Mouse (Mus musculus): ENCODE results near the gene Cenpm. TPM values are rescaled to one million over a fixed set of nuclear protein-coding genes. Genes with fewer than 3 reads are reported as not detected.

Gene Cenpm
- total and polyA plus RNA-seq, 3 experiments, result 13.7 to 103 (median 70.7) TPM

DNA sequence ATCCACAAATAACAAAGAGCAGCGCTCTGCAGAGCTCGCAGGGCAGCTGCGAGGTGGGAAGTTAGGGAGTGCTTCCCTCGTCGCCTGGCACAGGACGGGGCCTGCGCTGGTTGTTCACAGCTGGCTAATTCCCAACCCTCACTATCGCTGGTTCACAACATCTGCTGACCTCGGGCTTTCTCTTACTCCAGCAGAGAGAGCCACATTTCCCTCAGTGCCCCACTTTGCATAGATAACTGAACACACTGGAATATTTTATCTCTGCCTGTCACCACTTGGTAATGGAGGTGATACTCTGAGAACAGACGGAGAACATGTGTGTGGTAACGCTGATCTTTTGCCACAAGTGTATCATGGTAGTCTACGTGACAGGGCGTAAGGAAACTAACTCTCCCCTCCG, 58.4 kb downstream of the Cenpm start:
- TF ChIP-seq GATA2 (IDR thresholded peaks at IDR 0.05; ENCODE audit: borderline replicate concordance, low read depth, low read length) (no peak), GATA1 (IDR thresholded peaks at IDR 0.05; ENCODE audit: borderline replicate concordance, low read length) (no peak), POLR2AphosphoS5 (IDR thresholded peaks at IDR 0.05; ENCODE audit: insufficient replicate concordance, low read depth, low read length) (no peak), TAL1 (conservative IDR thresholded peaks at IDR 0.05; ENCODE audit: low read depth, low read length) (peak; percentile 48; the same call in 1 of the 2 replicates), CTCF (IDR thresholded peaks at IDR 0.05; ENCODE audit: low read depth, low read length) (no peak)
- ATAC-seq (ENCODE audit: extremely low read depth, insufficient number of reproducible peaks, low FRiP score, poor library complexity, severe bottlenecking), result no peak
- peak; percentile 39 for DNase-seq (ENCODE audit: low spot score)
- Histone ChIP-seq H3K9me3 (replicated peaks) (peaks cover 14% of the 10 kb centered on the region), H3K27me3 (ENCODE audit: insufficient read depth, low read length) (peaks cover 4% of the 10 kb centered on the region; the same call in 1 of the 2 replicates), H3K4me1 (ENCODE audit: insufficient read depth, low read depth, low read length) (peaks cover 64% of the 10 kb centered on the region), H3K4me3 (ENCODE audit: low read depth, low read length) (no peak overlapping the region; the same call in 1 of the 2 replicates), H3K36me3 (replicated peaks) (peaks cover 100% of the 10 kb centered on the region)

DNA sequence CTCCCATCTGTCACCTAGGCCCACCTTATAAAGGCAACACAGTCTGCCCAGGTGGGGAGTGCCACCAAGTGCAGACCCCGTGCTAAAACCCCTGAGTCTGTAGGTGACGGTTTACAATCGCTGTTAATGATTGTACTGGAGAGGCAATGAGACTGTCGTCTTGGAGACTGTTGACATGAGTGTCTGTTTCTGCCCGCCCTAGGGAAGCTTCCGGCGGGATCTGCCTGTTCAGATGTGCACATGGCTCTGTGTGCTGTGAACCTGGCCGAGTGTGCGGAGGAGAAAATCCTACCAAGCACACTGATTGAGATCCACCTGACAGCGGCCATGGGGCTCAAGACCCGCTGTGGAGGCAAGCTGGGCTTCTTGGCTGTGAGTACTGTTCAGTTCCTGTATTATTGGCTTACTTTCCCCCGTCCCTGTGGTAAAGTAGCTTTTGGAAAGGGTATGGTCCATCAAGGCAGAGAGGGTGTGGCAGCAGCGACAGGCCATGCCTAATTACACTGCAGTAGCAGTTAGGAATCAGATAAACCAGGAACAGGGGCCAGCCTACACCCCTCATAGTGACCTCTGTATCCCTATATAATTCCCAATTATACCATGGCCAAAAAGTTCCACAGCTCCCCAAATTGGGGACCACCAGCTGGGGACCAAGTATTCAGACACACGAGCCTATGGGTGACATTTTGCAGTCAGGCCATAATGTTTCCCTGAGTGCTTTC, 59.3 kb downstream of the Cenpm start:
- Histone ChIP-seq H3K36me3 (replicated peaks) (peaks cover 100% of the 10 kb centered on the region), H3K4me3 (ENCODE audit: low read depth, low read length) (peak overlapping the region; percentile 47; the same call in 1 of the 2 replicates), H3K27me3 (ENCODE audit: insufficient read depth, low read length) (peaks cover 4% of the 10 kb centered on the region; the same call in 1 of the 2 replicates), H3K9me3 (replicated peaks) (peaks cover 16% of the 10 kb centered on the region), H3K4me1 (ENCODE audit: insufficient read depth, low read depth, low read length) (peaks cover 65% of the 10 kb centered on the region)
- TF ChIP-seq GATA1 (IDR thresholded peaks at IDR 0.05; ENCODE audit: borderline replicate concordance, low read length) (no peak), POLR2AphosphoS5 (IDR thresholded peaks at IDR 0.05; ENCODE audit: insufficient replicate concordance, low read depth, low read length) (no peak), CTCF (IDR thresholded peaks at IDR 0.05; ENCODE audit: low read depth, low read length) (no peak), TAL1 (conservative IDR thresholded peaks at IDR 0.05; ENCODE audit: low read depth, low read length) (no peak), GATA2 (IDR thresholded peaks at IDR 0.05; ENCODE audit: borderline replicate concordance, low read depth, low read length) (no peak)
- ATAC-seq (ENCODE audit: extremely low read depth, insufficient number of reproducible peaks, low FRiP score, poor library complexity, severe bottlenecking) (no peak), DNase-seq (ENCODE audit: low spot score) (no peak)

DNA sequence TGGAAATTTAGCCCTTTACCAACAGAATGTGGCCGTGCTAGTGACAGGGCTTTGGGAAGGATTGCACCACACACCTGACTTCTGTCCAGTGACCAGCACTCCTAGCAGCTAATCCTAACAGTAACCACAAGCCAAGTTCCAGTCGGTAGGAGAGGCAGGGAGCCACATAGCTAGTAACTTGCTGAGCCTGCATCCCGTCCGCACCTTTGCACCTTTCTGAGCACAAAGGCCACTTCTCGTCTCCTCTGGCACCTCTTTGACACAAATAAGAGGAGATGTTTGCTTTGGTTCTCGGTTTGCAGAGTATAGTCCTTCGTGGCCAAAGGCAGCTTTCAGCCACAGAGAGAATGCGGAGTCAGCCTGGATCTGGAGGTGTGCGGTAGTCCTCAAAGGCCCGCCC, 59.9 kb downstream of the Cenpm start:
- Histone ChIP-seq H3K9me3 (replicated peaks) (peaks cover 21% of the 10 kb centered on the region), H3K4me1 (ENCODE audit: insufficient read depth, low read depth, low read length) (peaks cover 63% of the 10 kb centered on the region), H3K36me3 (replicated peaks) (peaks cover 100% of the 10 kb centered on the region), H3K4me3 (ENCODE audit: low read depth, low read length) (no peak overlapping the region; the same call in 1 of the 2 replicates), H3K27me3 (ENCODE audit: insufficient read depth, low read length) (peaks cover 4% of the 10 kb centered on the region; the same call in 1 of the 2 replicates)
- TF ChIP-seq POLR2AphosphoS5 (IDR thresholded peaks at IDR 0.05; ENCODE audit: insufficient replicate concordance, low read depth, low read length) (no peak), GATA2 (IDR thresholded peaks at IDR 0.05; ENCODE audit: borderline replicate concordance, low read depth, low read length) (no peak), GATA1 (IDR thresholded peaks at IDR 0.05; ENCODE audit: borderline replicate concordance, low read length) (no peak), TAL1 (conservative IDR thresholded peaks at IDR 0.05; ENCODE audit: low read depth, low read length) (no peak), CTCF (IDR thresholded peaks at IDR 0.05; ENCODE audit: low read depth, low read length) (no peak)
- DNase-seq (ENCODE audit: low spot score) (no peak), ATAC-seq (ENCODE audit: extremely low read depth, insufficient number of reproducible peaks, low FRiP score, poor library complexity, severe bottlenecking) (no peak)

DNA sequence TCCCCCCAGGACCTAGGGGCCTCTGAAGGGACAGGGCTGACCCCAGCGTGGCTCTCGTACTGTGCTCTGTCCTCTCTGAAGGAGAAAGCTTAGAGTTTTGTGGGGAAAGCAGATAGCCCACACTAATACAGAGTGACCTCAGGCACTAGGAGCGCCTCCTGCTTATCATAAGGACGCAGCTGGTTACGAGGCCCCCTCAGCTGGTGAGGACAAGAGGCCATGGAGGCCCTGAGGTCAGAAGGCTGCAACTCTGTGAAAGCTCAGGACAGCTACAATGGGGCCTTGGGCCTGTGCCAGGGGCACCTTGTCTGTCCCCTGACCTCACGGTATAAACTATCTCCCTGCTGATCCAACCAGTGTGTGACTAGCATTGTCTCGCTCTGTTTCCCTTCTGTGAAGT, 60.4 kb downstream of the Cenpm start:
- H3K4me3 ChIP-seq (ENCODE audit: low read depth, low read length), result peak overlapping the region; percentile 46; the same call in 1 of the 2 replicates
- TF ChIP-seq GATA1 (IDR thresholded peaks at IDR 0.05; ENCODE audit: borderline replicate concordance, low read length) (no peak), CTCF (IDR thresholded peaks at IDR 0.05; ENCODE audit: low read depth, low read length) (no peak), TAL1 (conservative IDR thresholded peaks at IDR 0.05; ENCODE audit: low read depth, low read length) (peak; percentile 90), GATA2 (IDR thresholded peaks at IDR 0.05; ENCODE audit: borderline replicate concordance, low read depth, low read length) (no peak), POLR2AphosphoS5 (IDR thresholded peaks at IDR 0.05; ENCODE audit: insufficient replicate concordance, low read depth, low read length) (no peak)
- peak; percentile 73 for ATAC-seq (ENCODE audit: extremely low read depth, insufficient number of reproducible peaks, low FRiP score, poor library complexity, severe bottlenecking)
- H3K9me3 ChIP-seq (replicated peaks), result peaks cover 23% of the 10 kb centered on the region
- H3K27me3 ChIP-seq (ENCODE audit: insufficient read depth, low read length), result peaks cover 4% of the 10 kb centered on the region; the same call in 1 of the 2 replicates
- H3K36me3 ChIP-seq (replicated peaks), result peaks cover 100% of the 10 kb centered on the region
- H3K4me1 ChIP-seq (ENCODE audit: insufficient read depth, low read depth, low read length), result peaks cover 60% of the 10 kb centered on the region
- peak; percentile 58 for DNase-seq (ENCODE audit: low spot score)

Other genes with a start within 250 kb of the Cenpm start
- 38.2 and 57.9 TPM in 2 replicates for gene Desi1, start 210.9 kb downstream of the Cenpm start, total RNA-seq (2014; fragmentation: Nextera tagmentation)
- 5.4 and 6.1 TPM in 2 replicates for gene Desi1, start 210.9 kb downstream of the Cenpm start, total RNA-seq (2017)
- 45.4 and 60.0 TPM in 2 replicates for gene Desi1, start 210.9 kb downstream of the Cenpm start, polyA plus RNA-seq (2012)
- 181 TPM in 2 replicates for gene Snu13, start 197.2 kb downstream of the Cenpm start, total RNA-seq (2014; fragmentation: Nextera tagmentation)
- 269 and 279 TPM in 2 replicates for gene Snu13, start 197.2 kb downstream of the Cenpm start, total RNA-seq (2017)
- gene Snu13, start 197.2 kb downstream of the Cenpm start, polyA plus RNA-seq (2012), result 80.5 and 283 TPM in 2 replicates
- not detected in 2 replicates for gene 4930407I10Rik, start 185.6 kb downstream of the Cenpm start, total RNA-seq (2014; fragmentation: Nextera tagmentation)
- gene 4930407I10Rik, start 185.6 kb downstream of the Cenpm start, total RNA-seq (2017), result 0.16 TPM in 1 of 2 replicates, not detected in the other
- gene 4930407I10Rik, start 185.6 kb downstream of the Cenpm start, polyA plus RNA-seq (2012), result not detected in 2 replicates
- gene Mei1, start 174.8 kb downstream of the Cenpm start, total RNA-seq (2014; fragmentation: Nextera tagmentation), result not detected in 2 replicates
- gene Mei1, start 174.8 kb downstream of the Cenpm start, total RNA-seq (2017), result 0.05 TPM in 1 of 2 replicates, not detected in the other
- not detected in 2 replicates for gene Mei1, start 174.8 kb downstream of the Cenpm start, polyA plus RNA-seq (2012)
- gene Ccdc134, start 116.8 kb downstream of the Cenpm start, total RNA-seq (2014; fragmentation: Nextera tagmentation), result 9.0 and 16.7 TPM in 2 replicates
- 29.7 and 31.7 TPM in 2 replicates for gene Ccdc134, start 116.8 kb downstream of the Cenpm start, total RNA-seq (2017)
- gene Ccdc134, start 116.8 kb downstream of the Cenpm start, polyA plus RNA-seq (2012), result 5.5 and 13.9 TPM in 2 replicates
- 97.6 and 164 TPM in 2 replicates for gene Srebf2, start 97.6 kb downstream of the Cenpm start, total RNA-seq (2014; fragmentation: Nextera tagmentation)
- gene Srebf2, start 97.6 kb downstream of the Cenpm start, total RNA-seq (2017), result 42.5 and 48.5 TPM in 2 replicates
- 440 and 648 TPM in 2 replicates for gene Srebf2, start 97.6 kb downstream of the Cenpm start, polyA plus RNA-seq (2012)
- gene Shisa8, start 31.9 kb downstream of the Cenpm start, total RNA-seq (2014; fragmentation: Nextera tagmentation), result not detected in 2 replicates
- 0.05 TPM in 1 of 2 replicates, not detected in the other for gene Shisa8, start 31.9 kb downstream of the Cenpm start, total RNA-seq (2017)
- not detected in 2 replicates for gene Shisa8, start 31.9 kb downstream of the Cenpm start, polyA plus RNA-seq (2012)
- gene Tnfrsf13c, start 20.4 kb downstream of the Cenpm start, total RNA-seq (2014; fragmentation: Nextera tagmentation), result 1.6 and 2.4 TPM in 2 replicates
- 0.71 and 1.2 TPM in 2 replicates for gene Tnfrsf13c, start 20.4 kb downstream of the Cenpm start, total RNA-seq (2017)
- 0.18 and 0.65 TPM in 2 replicates for gene Tnfrsf13c, start 20.4 kb downstream of the Cenpm start, polyA plus RNA-seq (2012)
- not detected in 2 replicates for gene 1500009C09Rik, start 7.6 kb upstream of the Cenpm start, total RNA-seq (2014; fragmentation: Nextera tagmentation)
- not detected in 2 replicates for gene 1500009C09Rik, start 7.6 kb upstream of the Cenpm start, total RNA-seq (2017)
- gene 1500009C09Rik, start 7.6 kb upstream of the Cenpm start, polyA plus RNA-seq (2012), result not detected in 2 replicates
- not detected in 2 replicates for gene Sept3, start 30.1 kb upstream of the Cenpm start, total RNA-seq (2014; fragmentation: Nextera tagmentation)
- 0.05 and 0.12 TPM in 2 replicates for gene Sept3, start 30.1 kb upstream of the Cenpm start, total RNA-seq (2017)
- gene Sept3, start 30.1 kb upstream of the Cenpm start, polyA plus RNA-seq (2012), result not detected in 2 replicates
- not detected in 2 replicates for gene Wbp2nl, start 54.2 kb upstream of the Cenpm start, total RNA-seq (2014; fragmentation: Nextera tagmentation)
- gene Wbp2nl, start 54.2 kb upstream of the Cenpm start, total RNA-seq (2017), result 0.11 TPM in 1 of 2 replicates, not detected in the other
- not detected in 2 replicates for gene Wbp2nl, start 54.2 kb upstream of the Cenpm start, polyA plus RNA-seq (2012)
- 190 and 198 TPM in 2 replicates for gene Naga, start 94.2 kb upstream of the Cenpm start, total RNA-seq (2014; fragmentation: Nextera tagmentation)
- gene Naga, start 94.2 kb upstream of the Cenpm start, total RNA-seq (2017), result 200 and 229 TPM in 2 replicates
- gene Naga, start 94.2 kb upstream of the Cenpm start, polyA plus RNA-seq (2012), result 274 and 333 TPM in 2 replicates
- gene Pheta2, start 94.2 kb upstream of the Cenpm start, total RNA-seq (2014; fragmentation: Nextera tagmentation), result 50.8 and 67.8 TPM in 2 replicates
- 37.9 and 42.2 TPM in 2 replicates for gene Pheta2, start 94.2 kb upstream of the Cenpm start, total RNA-seq (2017)
- 12.5 and 18.8 TPM in 2 replicates for gene Pheta2, start 94.2 kb upstream of the Cenpm start, polyA plus RNA-seq (2012)
- gene Smdt1, start 94.2 kb upstream of the Cenpm start, total RNA-seq (2014; fragmentation: Nextera tagmentation), result 68.2 and 118 TPM in 2 replicates
- gene Smdt1, start 94.2 kb upstream of the Cenpm start, total RNA-seq (2017), result 115 and 129 TPM in 2 replicates
- gene Smdt1, start 94.2 kb upstream of the Cenpm start, polyA plus RNA-seq (2012), result 116 and 137 TPM in 2 replicates
- gene Ndufa6, start 109.6 kb upstream of the Cenpm start, total RNA-seq (2014; fragmentation: Nextera tagmentation), result 117 and 124 TPM in 2 replicates
- 344 and 364 TPM in 2 replicates for gene Ndufa6, start 109.6 kb upstream of the Cenpm start, total RNA-seq (2017)
- 215 and 331 TPM in 2 replicates for gene Ndufa6, start 109.6 kb upstream of the Cenpm start, polyA plus RNA-seq (2012)
- gene Cyp2d22, start 135.5 kb upstream of the Cenpm start, total RNA-seq (2014; fragmentation: Nextera tagmentation), result not detected in 2 replicates
- 0.11 and 1.0 TPM in 2 replicates for gene Cyp2d22, start 135.5 kb upstream of the Cenpm start, total RNA-seq (2017)
- gene Cyp2d22, start 135.5 kb upstream of the Cenpm start, polyA plus RNA-seq (2012), result not detected in 2 replicates
- not detected in 2 replicates for gene Cyp2d11, start 149.3 kb upstream of the Cenpm start, total RNA-seq (2014; fragmentation: Nextera tagmentation)
- not detected in 2 replicates for gene Cyp2d11, start 149.3 kb upstream of the Cenpm start, total RNA-seq (2017)
- not detected in 2 replicates for gene Cyp2d11, start 149.3 kb upstream of the Cenpm start, polyA plus RNA-seq (2012)
- gene Cyp2d10, start 162.4 kb upstream of the Cenpm start, total RNA-seq (2014; fragmentation: Nextera tagmentation), result not detected in 2 replicates
- 0.05 TPM in 1 of 2 replicates, not detected in the other for gene Cyp2d10, start 162.4 kb upstream of the Cenpm start, total RNA-seq (2017)
- not detected in 2 replicates for gene Cyp2d10, start 162.4 kb upstream of the Cenpm start, polyA plus RNA-seq (2012)
- gene Cyp2d9, start 188.7 kb upstream of the Cenpm start, total RNA-seq (2014; fragmentation: Nextera tagmentation), result not detected in 2 replicates
- gene Cyp2d9, start 188.7 kb upstream of the Cenpm start, total RNA-seq (2017), result 0.44 and 0.70 TPM in 2 replicates
- gene Cyp2d9, start 188.7 kb upstream of the Cenpm start, polyA plus RNA-seq (2012), result not detected in 2 replicates

Measured in G1E (cell line).